8 mouse cellular contexts compared by ENCODE assay signal in genomic region chr11:31563826-31564741, GRCm38 (mm10).
DNase-seq lines count a peak whose midpoint lies in the region; ATAC-seq and TF ChIP-seq lines count a peak whose summit lies in the region.

No protein-coding gene starts in this region.

- peak overlapping the region; percentile 27; the same call in 1 of the 2 replicates for H3K27ac ChIP-seq in lung, embryonic 14.5 days (ENCODE audit: low read depth)

- H3K4me3 ChIP-seq in lung, embryonic 14.5 days (ENCODE audit: low read depth, low read length), result no peak overlapping the region

- 36% methylated on average over 10 of the region's 10 CpGs for WGBS in lung, embryonic 14.5 days

- no peaks in the 10 kb centered on the region for H3K9me3 ChIP-seq in lung, embryonic 14.5 days (ENCODE audit: low read depth, low read length)

- H3K27me3 ChIP-seq in lung, embryonic 14.5 days (ENCODE audit: insufficient read depth, low read length), result no peaks in the 10 kb centered on the region

- no peaks in the 10 kb centered on the region for H3K36me3 ChIP-seq in lung, embryonic 14.5 days (ENCODE audit: insufficient read depth)

- peak; percentile 67 for ATAC-seq in lung, embryonic 14.5 days (ENCODE audit: insufficient read depth)

- H3K9ac ChIP-seq in lung, embryonic 14.5 days, result no peak overlapping the region

- H3K4me2 ChIP-seq in lung, embryonic 14.5 days, result no peak overlapping the region

- peak; percentile 95 for DNase-seq in Muller cell, postnatal 12 days (ENCODE audit: inconsistent ontology term)
- peak; percentile 43 for DNase-seq in gastrocnemius, adult 18-20 months (ENCODE audit: low spot score)
- peak; percentile 75 to 80 for DNase-seq in heart, postnatal 10 days
- peak; percentile 48 for DNase-seq in lung, embryonic 14.5 days
- DNase-seq in right cerebral cortex, postnatal 25 days, result no peak
- DNase-seq in spleen, postnatal 14 days (ENCODE audit: low spot score in 2 of 2), result no peak
- DNase-seq in cerebellum, postnatal 10 days, result no peak
- DNase-seq in thymus, postnatal 14 days, result no peak

- intact Hi-C loops in heart, postnatal 10 days (cut with DNase I), result no loop called here

- peaks cover 13% of the 10 kb centered on the region for H3K4me1 ChIP-seq in lung, embryonic 14.5 days (ENCODE audit: insufficient read depth)

- TF ChIP-seq CTCF in lung, embryonic 14.5 days (IDR thresholded peaks at IDR 0.05; ENCODE audit: low read depth), result no peak

Comparison
In these comparisons a context has a peak if more than half of its experiments do, and no peak if none do; other contexts are left out.
1. DNase-seq: peak in Muller cell, postnatal 12 days (single experiment), gastrocnemius, adult 18-20 months (single experiment), heart, postnatal 10 days (2 of 2) and lung, embryonic 14.5 days (single experiment); none in right cerebral cortex, postnatal 25 days (single experiment), spleen, postnatal 14 days (0 of 2), cerebellum, postnatal 10 days (0 of 2) and thymus, postnatal 14 days (single experiment).